Mouse (Mus musculus): ENCODE measurements around the gene Ttc34. TPM values are rescaled to one million over a fixed set of nuclear protein-coding genes. Genes with fewer than 3 reads are reported as not detected.

Ttc34 gene
- polyA plus RNA-seq, 1 experiment from 2014 or later: 2.1 TPM

DNA sequence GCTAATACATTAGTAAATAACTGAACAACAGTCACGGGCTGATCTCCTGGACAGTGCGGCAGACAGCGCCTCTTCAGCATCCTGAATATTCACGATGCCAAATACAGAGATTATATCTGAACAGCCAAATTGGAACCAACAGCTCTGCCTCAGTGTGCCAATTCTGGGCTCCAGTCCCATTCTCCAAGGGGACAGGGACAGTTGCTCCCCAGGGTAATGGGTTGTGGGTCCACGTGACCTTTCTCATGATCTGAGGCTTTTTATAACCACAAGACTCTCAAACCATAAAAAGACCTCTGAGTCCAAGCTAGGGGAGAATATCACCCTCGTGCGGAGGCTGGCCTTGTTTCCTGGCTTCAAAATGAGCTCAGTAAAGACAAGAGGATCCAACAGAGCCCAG, 10.1 kb upstream of the Ttc34 start:
- no peak for ATAC-seq
- no peak overlapping the region for H3K4me2 ChIP-seq (ENCODE audit: low read length)

GRCm38 (mm10) chr4:154827861-154828610, 9.2 kb upstream of the Ttc34 start:
- Histone ChIP-seq H3K27ac (ENCODE audit: low read length) (no peak overlapping the region), H3K9me3 (ENCODE audit: control insufficient read depth, low read length) (no peaks in the 10 kb centered on the region), H3K9ac (replicated peaks; ENCODE audit: low read depth, low read length) (no peak overlapping the region), H3K4me2 (ENCODE audit: low read length) (no peak overlapping the region), H3K27me3 (replicated peaks; ENCODE audit: control insufficient read depth, insufficient read depth, low read length) (peaks cover 25% of the 10 kb centered on the region), H3K4me3 (replicated peaks; ENCODE audit: low read length) (no peak overlapping the region), H3K36me3 (ENCODE audit: control insufficient read depth, insufficient read depth) (no peaks in the 10 kb centered on the region), H3K4me1 (replicated peaks; ENCODE audit: control insufficient read depth, insufficient read depth, low read length) (peaks cover 11% of the 10 kb centered on the region)
- no peak for ATAC-seq
- WGBS: 52% methylated on average over 10 of the region's 10 CpGs

More for the DNA sequence above, 10.1 kb upstream of the Ttc34 start:
- no peak overlapping the region for H3K27ac ChIP-seq (ENCODE audit: low read length)
- no peaks in the 10 kb centered on the region for H3K9me3 ChIP-seq (ENCODE audit: control insufficient read depth, low read length)
- peaks cover 7% of the 10 kb centered on the region for H3K4me1 ChIP-seq (replicated peaks; ENCODE audit: control insufficient read depth, insufficient read depth, low read length)
- no peak overlapping the region for H3K9ac ChIP-seq (replicated peaks; ENCODE audit: low read depth, low read length)
- H3K36me3 ChIP-seq (ENCODE audit: control insufficient read depth, insufficient read depth): no peaks in the 10 kb centered on the region
- H3K4me3 ChIP-seq (replicated peaks; ENCODE audit: low read length): no peak overlapping the region
- WGBS: 70% methylated on average over 7 of the region's 7 CpGs
- peaks cover 22% of the 10 kb centered on the region for H3K27me3 ChIP-seq (replicated peaks; ENCODE audit: control insufficient read depth, insufficient read depth, low read length)

DNA sequence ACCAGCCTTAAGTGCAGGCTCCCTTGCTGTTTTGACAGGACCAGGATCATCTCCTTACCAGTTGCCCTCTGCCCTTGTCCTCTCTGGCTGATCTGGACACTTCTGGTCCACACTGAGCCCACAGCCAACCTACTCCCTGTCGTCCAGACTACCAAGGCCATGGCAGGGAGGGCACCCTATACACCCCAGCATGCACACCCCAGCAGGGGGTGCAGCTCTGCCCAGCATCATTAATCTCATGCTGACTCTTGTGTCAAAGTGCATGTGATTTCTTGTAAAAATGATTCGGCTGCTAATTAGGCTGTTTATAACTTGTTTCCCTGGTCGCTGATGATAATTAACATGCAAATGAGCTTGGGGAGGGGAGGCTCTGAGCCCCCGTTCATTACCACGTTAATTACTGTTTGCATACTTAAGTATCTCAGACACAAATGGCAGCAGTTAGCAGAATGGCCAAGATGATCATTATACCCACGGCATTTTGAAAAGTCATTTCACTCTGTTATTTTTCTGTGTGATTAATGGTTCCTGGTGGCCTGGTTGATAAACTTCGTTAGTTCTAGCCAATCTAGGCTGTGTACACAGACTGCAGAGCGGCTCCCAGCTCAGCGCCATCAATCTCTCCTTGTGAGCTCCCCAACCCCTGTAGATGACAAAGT, 5.2 kb upstream of the Ttc34 start:
- no peak overlapping the region for H3K9ac ChIP-seq (replicated peaks; ENCODE audit: low read depth, low read length)
- no peak overlapping the region for H3K27ac ChIP-seq (ENCODE audit: low read length)
- H3K4me1 ChIP-seq (replicated peaks; ENCODE audit: control insufficient read depth, insufficient read depth, low read length): peaks cover 11% of the 10 kb centered on the region
- ATAC-seq: peak; percentile 20; the same call in 1 of the 2 replicates
- peaks cover 40% of the 10 kb centered on the region for H3K27me3 ChIP-seq (replicated peaks; ENCODE audit: control insufficient read depth, insufficient read depth, low read length)
- no peaks in the 10 kb centered on the region for H3K9me3 ChIP-seq (ENCODE audit: control insufficient read depth, low read length)
- H3K36me3 ChIP-seq (ENCODE audit: control insufficient read depth, insufficient read depth): no peaks in the 10 kb centered on the region
- H3K4me3 ChIP-seq (replicated peaks; ENCODE audit: low read length): no peak overlapping the region
- 15% methylated on average over 9 of the region's 9 CpGs for WGBS
- no peak overlapping the region for H3K4me2 ChIP-seq (ENCODE audit: low read length)

- no peak overlapping the region for H3K9ac ChIP-seq (replicated peaks; ENCODE audit: low read depth, low read length)
- peaks cover 8% of the 10 kb centered on the region for H3K4me1 ChIP-seq (replicated peaks; ENCODE audit: control insufficient read depth, insufficient read depth, low read length)
- no peak overlapping the region for H3K4me2 ChIP-seq (ENCODE audit: low read length)
- H3K9me3 ChIP-seq (ENCODE audit: control insufficient read depth, low read length): no peaks in the 10 kb centered on the region
- 57% methylated on average over 7 of the region's 7 CpGs for WGBS
- H3K36me3 ChIP-seq (ENCODE audit: control insufficient read depth, insufficient read depth): no peaks in the 10 kb centered on the region
- H3K4me3 ChIP-seq (replicated peaks; ENCODE audit: low read length): no peak overlapping the region
- ATAC-seq: no peak
- H3K27ac ChIP-seq (ENCODE audit: low read length): no peak overlapping the region
- peaks cover 23% of the 10 kb centered on the region for H3K27me3 ChIP-seq (replicated peaks; ENCODE audit: control insufficient read depth, insufficient read depth, low read length)
Measured at GRCm38 (mm10) chr4:154836183-154836915, 910 bp upstream of the Ttc34 start.

DNA sequence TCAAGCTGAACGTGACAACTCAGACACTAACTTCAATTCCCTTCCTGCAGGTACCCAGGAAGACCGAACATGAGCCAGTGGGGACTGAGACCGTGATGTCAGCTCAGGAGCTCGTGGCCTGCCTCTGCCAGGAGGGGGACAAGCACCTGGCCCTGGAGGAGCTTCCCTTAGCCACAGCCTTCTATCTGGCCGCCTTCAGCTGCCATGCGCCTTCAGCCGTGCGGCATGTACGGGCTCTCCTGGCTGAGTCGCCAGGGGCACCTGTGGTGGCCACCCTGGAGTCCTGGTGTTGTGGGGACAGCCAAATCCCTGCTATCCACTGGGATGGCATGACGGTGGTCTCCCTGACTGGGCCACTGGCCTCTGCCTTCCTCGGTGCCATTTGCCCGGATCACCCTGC, 1.5 kb downstream of the Ttc34 start:
- WGBS: 89% methylated on average over 13 of the region's 13 CpGs
- Histone ChIP-seq H3K4me1 (replicated peaks; ENCODE audit: control insufficient read depth, insufficient read depth, low read length) (no peaks in the 10 kb centered on the region), H3K4me2 (ENCODE audit: low read length) (no peak overlapping the region), H3K27ac (ENCODE audit: low read length) (no peak overlapping the region), H3K4me3 (replicated peaks; ENCODE audit: low read length) (no peak overlapping the region), H3K9ac (replicated peaks; ENCODE audit: low read depth, low read length) (no peak overlapping the region), H3K36me3 (ENCODE audit: control insufficient read depth, insufficient read depth) (no peaks in the 10 kb centered on the region), H3K27me3 (replicated peaks; ENCODE audit: control insufficient read depth, insufficient read depth, low read length) (peaks cover 17% of the 10 kb centered on the region), H3K9me3 (ENCODE audit: control insufficient read depth, low read length) (no peaks in the 10 kb centered on the region)
- ATAC-seq: no peak

DNA sequence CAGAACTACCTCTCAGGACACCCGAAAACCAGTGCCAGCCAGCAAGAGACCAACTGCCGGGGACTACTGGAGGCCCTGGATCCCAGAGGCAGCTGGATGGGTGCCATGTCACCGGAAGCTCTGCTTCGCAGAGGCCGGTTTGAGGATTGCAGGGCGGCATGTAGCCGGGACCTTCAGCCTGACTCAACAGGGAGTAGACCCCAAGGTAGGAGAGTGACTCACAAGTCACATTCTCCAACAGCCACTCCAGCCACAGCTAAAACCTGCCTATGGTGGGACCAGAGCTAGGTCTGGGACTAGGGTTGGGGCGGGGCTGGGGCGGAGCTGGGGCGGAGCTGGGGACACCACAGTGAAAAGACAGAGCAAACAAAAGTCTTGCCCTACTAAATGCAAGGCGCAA, 2.1 kb downstream of the Ttc34 start:
- no peak overlapping the region for H3K27ac ChIP-seq (ENCODE audit: low read length)
- no peak overlapping the region for H3K4me2 ChIP-seq (ENCODE audit: low read length)
- no peaks in the 10 kb centered on the region for H3K4me1 ChIP-seq (replicated peaks; ENCODE audit: control insufficient read depth, insufficient read depth, low read length)
- H3K4me3 ChIP-seq (replicated peaks; ENCODE audit: low read length): no peak overlapping the region
- peaks cover 17% of the 10 kb centered on the region for H3K27me3 ChIP-seq (replicated peaks; ENCODE audit: control insufficient read depth, insufficient read depth, low read length)
- no peak for ATAC-seq
- H3K9ac ChIP-seq (replicated peaks; ENCODE audit: low read depth, low read length): no peak overlapping the region
- no peaks in the 10 kb centered on the region for H3K9me3 ChIP-seq (ENCODE audit: control insufficient read depth, low read length)
- H3K36me3 ChIP-seq (ENCODE audit: control insufficient read depth, insufficient read depth): no peaks in the 10 kb centered on the region
- WGBS: 45% methylated on average over 11 of the region's 11 CpGs

DNA sequence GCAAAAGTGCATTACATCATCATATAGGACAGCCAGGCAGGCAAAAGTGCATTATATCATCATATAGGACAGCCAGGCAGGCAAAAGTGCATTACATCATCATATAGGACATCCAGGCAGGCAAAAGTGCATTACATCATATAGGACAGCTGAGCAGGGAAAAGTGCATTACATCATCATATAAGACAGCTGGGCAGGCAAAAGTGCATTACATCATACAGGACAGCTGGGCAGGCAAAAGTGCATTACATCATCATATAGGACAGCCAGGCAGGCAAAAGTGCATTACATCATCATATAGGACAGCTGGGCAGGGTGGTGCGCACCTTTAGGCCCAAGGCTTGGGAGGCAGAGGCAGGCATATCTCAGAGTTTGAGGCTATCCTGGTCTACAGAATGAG, 15.4 kb downstream of the Ttc34 start:
- peaks cover 25% of the 10 kb centered on the region for H3K27me3 ChIP-seq (replicated peaks; ENCODE audit: control insufficient read depth, insufficient read depth, low read length)
- no peak overlapping the region for H3K4me2 ChIP-seq (ENCODE audit: low read length)
- WGBS: 90% methylated on average over 1 of the region's 1 CpGs
- no peak overlapping the region for H3K4me3 ChIP-seq (replicated peaks; ENCODE audit: low read length)
- H3K9ac ChIP-seq (replicated peaks; ENCODE audit: low read depth, low read length): no peak overlapping the region
- H3K36me3 ChIP-seq (ENCODE audit: control insufficient read depth, insufficient read depth): no peaks in the 10 kb centered on the region
- peaks cover 6% of the 10 kb centered on the region for H3K4me1 ChIP-seq (replicated peaks; ENCODE audit: control insufficient read depth, insufficient read depth, low read length)
- H3K27ac ChIP-seq (ENCODE audit: low read length): no peak overlapping the region
- ATAC-seq: no peak
- no peaks in the 10 kb centered on the region for H3K9me3 ChIP-seq (ENCODE audit: control insufficient read depth, low read length)

DNA sequence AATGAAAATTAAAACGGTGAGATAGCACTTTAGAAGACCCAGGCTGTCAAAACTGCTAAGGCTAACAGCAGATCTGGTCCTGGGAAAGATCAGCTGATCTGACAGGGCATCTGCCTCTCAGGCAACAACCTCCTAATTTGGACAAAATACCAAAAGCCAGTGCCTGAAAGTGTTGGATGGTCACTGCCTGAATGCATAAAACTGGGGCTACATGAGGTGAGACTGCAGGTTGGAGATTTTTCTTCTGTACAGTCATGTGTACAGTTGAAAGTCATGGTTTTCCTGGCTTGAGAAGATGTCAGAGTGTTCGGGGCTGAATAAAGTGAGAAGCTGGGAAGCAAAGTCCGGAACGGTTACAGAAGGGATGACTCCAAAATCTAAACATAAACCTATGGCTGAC, 16.6 kb downstream of the Ttc34 start:
- H3K9ac ChIP-seq (replicated peaks; ENCODE audit: low read depth, low read length): no peak overlapping the region
- peaks cover 28% of the 10 kb centered on the region for H3K27me3 ChIP-seq (replicated peaks; ENCODE audit: control insufficient read depth, insufficient read depth, low read length)
- 76% methylated on average over 4 of the region's 4 CpGs for WGBS
- no peaks in the 10 kb centered on the region for H3K9me3 ChIP-seq (ENCODE audit: control insufficient read depth, low read length)
- ATAC-seq: no peak
- H3K4me1 ChIP-seq (replicated peaks; ENCODE audit: control insufficient read depth, insufficient read depth, low read length): peaks cover 6% of the 10 kb centered on the region
- no peak overlapping the region for H3K4me2 ChIP-seq (ENCODE audit: low read length)
- no peak overlapping the region for H3K4me3 ChIP-seq (replicated peaks; ENCODE audit: low read length)
- H3K27ac ChIP-seq (ENCODE audit: low read length): no peak overlapping the region
- H3K36me3 ChIP-seq (ENCODE audit: control insufficient read depth, insufficient read depth): no peaks in the 10 kb centered on the region

- peaks cover 6% of the 10 kb centered on the region for H3K4me1 ChIP-seq (replicated peaks; ENCODE audit: control insufficient read depth, insufficient read depth, low read length)
- peak overlapping the region; percentile 85 for H3K4me2 ChIP-seq (ENCODE audit: low read length)
- H3K4me3 ChIP-seq (replicated peaks; ENCODE audit: low read length): peak overlapping the region; percentile 57
- no peak overlapping the region for H3K27ac ChIP-seq (ENCODE audit: low read length)
- ATAC-seq: no peak
- peaks cover 35% of the 10 kb centered on the region for H3K27me3 ChIP-seq (replicated peaks; ENCODE audit: control insufficient read depth, insufficient read depth, low read length)
- 54% methylated on average over 12 of the region's 12 CpGs for WGBS
- no peaks in the 10 kb centered on the region for H3K9me3 ChIP-seq (ENCODE audit: control insufficient read depth, low read length)
- H3K36me3 ChIP-seq (ENCODE audit: control insufficient read depth, insufficient read depth): no peaks in the 10 kb centered on the region
- peak overlapping the region; percentile 72; the same call in 1 of the 2 replicates for H3K9ac ChIP-seq (replicated peaks; ENCODE audit: low read depth, low read length)
Measured at GRCm38 (mm10) chr4:154854676-154855345, 17.6 kb downstream of the Ttc34 start.

All from forebrain, embryonic 16.5 days (tissue).